Mouse (Mus musculus): Measurements from ENCODE around the gene Olfr620. TPM values are rescaled to one million over a fixed set of nuclear protein-coding genes. Genes with fewer than 3 reads are reported as not detected.

Gene Olfr620
- polyA plus RNA-seq (2014; fragmentation: Nextera tagmentation; extraction: Ambion mirVana): not detected in 2 replicates

- Histone ChIP-seq H3K4me3 (ENCODE audit: low read depth, low read length) (no peak within 1 kb of the TSS), H3K9me3 (ENCODE audit: control insufficient read depth, low read length) (no peaks in the 10 kb centered on the region), H3K4me2 (no peak within 1 kb of the TSS), H3K27me3 (replicated peaks; ENCODE audit: control insufficient read depth, insufficient read depth, low read length) (no peaks in the 10 kb centered on the region), H3K9ac (ENCODE audit: low read depth, low read length) (no peak within 1 kb of the TSS), H3K4me1 (replicated peaks; ENCODE audit: control insufficient read depth, insufficient read depth, low read length) (no peaks in the 10 kb centered on the region), H3K36me3 (ENCODE audit: control insufficient read depth, insufficient read depth, low read length) (no peaks in the 10 kb centered on the region), H3K27ac (ENCODE audit: low read depth, low read length) (no peak within 1 kb of the TSS)
- no peak for ATAC-seq (replicated peaks; ENCODE audit: low FRiP score)
- WGBS: 64% methylated on average over 2 of the region's 2 CpGs
- no peak for DNase-seq (ENCODE audit: low spot score)
Observed at GRCm38 (mm10) chr7:103612434-103612833, at the start of gene Olfr620. Gene Olfr620, minus strand, starts transcription at chr7:103612534.

DNA sequence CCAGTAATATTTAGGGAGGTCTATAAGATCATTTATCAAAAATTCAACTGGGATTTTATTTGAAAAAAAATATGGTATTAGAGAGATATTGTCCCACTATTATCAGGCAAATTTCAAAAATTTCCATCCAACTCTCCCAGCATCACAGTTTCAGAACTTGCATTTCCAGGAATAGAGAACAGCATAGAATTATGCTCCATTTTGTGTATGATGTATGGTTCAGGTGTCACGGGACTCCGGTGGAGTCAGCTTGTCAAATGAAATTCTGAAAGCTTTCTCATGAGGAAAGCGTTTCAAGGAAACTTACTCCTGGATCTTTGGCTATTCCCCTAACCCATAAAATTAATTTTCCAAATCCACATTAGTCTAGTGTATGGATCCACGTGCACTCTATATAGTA lies 31.7 kb upstream of the Olfr620 start:
- Histone ChIP-seq H3K36me3 (ENCODE audit: control insufficient read depth, insufficient read depth, low read length) (no peaks in the 10 kb centered on the region), H3K9me3 (ENCODE audit: control insufficient read depth, low read length) (no peaks in the 10 kb centered on the region), H3K4me3 (ENCODE audit: low read depth, low read length) (no peak overlapping the region), H3K4me2 (no peak overlapping the region), H3K27me3 (replicated peaks; ENCODE audit: control insufficient read depth, insufficient read depth, low read length) (no peaks in the 10 kb centered on the region), H3K9ac (ENCODE audit: low read depth, low read length) (no peak overlapping the region), H3K4me1 (replicated peaks; ENCODE audit: control insufficient read depth, insufficient read depth, low read length) (no peaks in the 10 kb centered on the region), H3K27ac (ENCODE audit: low read depth, low read length) (no peak overlapping the region)
- ATAC-seq (replicated peaks; ENCODE audit: low FRiP score): no peak
- no peak for DNase-seq (ENCODE audit: low spot score)
- WGBS: 71% methylated on average over 4 of the region's 4 CpGs

GRCm38 (mm10) chr7:103642602-103643001 lies 30.3 kb upstream of the Olfr620 start, which contains the start of gene Olfr622:
Gene Olfr622, minus strand, starts transcription at chr7:103642702.
- Histone ChIP-seq H3K9ac (ENCODE audit: low read depth, low read length) (no peak within 1 kb of the TSS), H3K27me3 (replicated peaks; ENCODE audit: control insufficient read depth, insufficient read depth, low read length) (no peaks in the 10 kb centered on the region), H3K9me3 (ENCODE audit: control insufficient read depth, low read length) (no peaks in the 10 kb centered on the region), H3K4me3 (ENCODE audit: low read depth, low read length) (no peak within 1 kb of the TSS), H3K4me2 (no peak within 1 kb of the TSS), H3K4me1 (replicated peaks; ENCODE audit: control insufficient read depth, insufficient read depth, low read length) (no peaks in the 10 kb centered on the region), H3K27ac (ENCODE audit: low read depth, low read length) (no peak within 1 kb of the TSS), H3K36me3 (ENCODE audit: control insufficient read depth, insufficient read depth, low read length) (no peaks in the 10 kb centered on the region)
- DNase-seq (ENCODE audit: low spot score) (no peak), ATAC-seq (replicated peaks; ENCODE audit: low FRiP score) (no peak)
- WGBS: 63% methylated on average over 1 of the region's 1 CpGs

- no peak overlapping the region for H3K9ac ChIP-seq (ENCODE audit: low read depth, low read length)
- DNase-seq (ENCODE audit: low spot score) (no peak), ATAC-seq (replicated peaks; ENCODE audit: low FRiP score) (no peak; the same call in 1 of the 2 replicates)
- H3K36me3 ChIP-seq (ENCODE audit: control insufficient read depth, insufficient read depth, low read length): no peaks in the 10 kb centered on the region
- H3K27ac ChIP-seq (ENCODE audit: low read depth, low read length): no peak overlapping the region
- no peaks in the 10 kb centered on the region for H3K4me1 ChIP-seq (replicated peaks; ENCODE audit: control insufficient read depth, insufficient read depth, low read length)
- no peaks in the 10 kb centered on the region for H3K9me3 ChIP-seq (ENCODE audit: control insufficient read depth, low read length)
- no peak overlapping the region for H3K4me2 ChIP-seq
- no peaks in the 10 kb centered on the region for H3K27me3 ChIP-seq (replicated peaks; ENCODE audit: control insufficient read depth, insufficient read depth, low read length)
- H3K4me3 ChIP-seq (ENCODE audit: low read depth, low read length): no peak overlapping the region
Observed at GRCm38 (mm10) chr7:103636795-103637194, 24.5 kb upstream of the Olfr620 start.

GRCm38 (mm10) chr7:103607425-103607824 lies 4.9 kb downstream of the Olfr620 start:
- no peak for ATAC-seq (replicated peaks; ENCODE audit: low FRiP score)

GRCm38 (mm10) chr7:103600275-103600674 lies 12.1 kb downstream of the Olfr620 start, which contains the start of gene Olfr619:
Gene Olfr619, plus strand, starts transcription at chr7:103600575.
- no peak within 1 kb of the TSS for H3K4me3 ChIP-seq (ENCODE audit: low read depth, low read length)
- no peaks in the 10 kb centered on the region for H3K9me3 ChIP-seq (ENCODE audit: control insufficient read depth, low read length)
- H3K27ac ChIP-seq (ENCODE audit: low read depth, low read length): no peak within 1 kb of the TSS
- H3K4me2 ChIP-seq: no peak within 1 kb of the TSS
- H3K36me3 ChIP-seq (ENCODE audit: control insufficient read depth, insufficient read depth, low read length): no peaks in the 10 kb centered on the region
- H3K9ac ChIP-seq (ENCODE audit: low read depth, low read length): no peak within 1 kb of the TSS
- H3K4me1 ChIP-seq (replicated peaks; ENCODE audit: control insufficient read depth, insufficient read depth, low read length): no peaks in the 10 kb centered on the region
- H3K27me3 ChIP-seq (replicated peaks; ENCODE audit: control insufficient read depth, insufficient read depth, low read length): no peaks in the 10 kb centered on the region
- DNase-seq (ENCODE audit: low spot score) (no peak), ATAC-seq (replicated peaks; ENCODE audit: low FRiP score) (no peak)

More at GRCm38 (mm10) chr7:103607425-103607824, 4.9 kb downstream of the Olfr620 start:
- no peak overlapping the region for H3K4me2 ChIP-seq
- H3K9ac ChIP-seq (ENCODE audit: low read depth, low read length): no peak overlapping the region
- no peak overlapping the region for H3K27ac ChIP-seq (ENCODE audit: low read depth, low read length)
- H3K4me1 ChIP-seq (replicated peaks; ENCODE audit: control insufficient read depth, insufficient read depth, low read length): no peaks in the 10 kb centered on the region
- no peaks in the 10 kb centered on the region for H3K27me3 ChIP-seq (replicated peaks; ENCODE audit: control insufficient read depth, insufficient read depth, low read length)
- no peaks in the 10 kb centered on the region for H3K9me3 ChIP-seq (ENCODE audit: control insufficient read depth, low read length)
- no peak overlapping the region for H3K4me3 ChIP-seq (ENCODE audit: low read depth, low read length)
- no peak for DNase-seq (ENCODE audit: low spot score)
- H3K36me3 ChIP-seq (ENCODE audit: control insufficient read depth, insufficient read depth, low read length): no peaks in the 10 kb centered on the region
- WGBS: 51% methylated on average over 2 of the region's 2 CpGs

GRCm38 (mm10) chr7:103589803-103590202 lies 22.5 kb downstream of the Olfr620 start, which contains the start of gene Olfr618:
Gene Olfr618, plus strand, starts transcription at chr7:103590103.
- H3K9me3 ChIP-seq (ENCODE audit: control insufficient read depth, low read length): no peaks in the 10 kb centered on the region
- no peak for ATAC-seq (replicated peaks; ENCODE audit: low FRiP score)
- 60% methylated on average over 2 of the region's 2 CpGs for WGBS

GRCm38 (mm10) chr7:103572761-103573160 lies 39.6 kb downstream of the Olfr620 start, which contains the start of gene Olfr617:
Gene Olfr617, plus strand, starts transcription at chr7:103573061.
- no peaks in the 10 kb centered on the region for H3K36me3 ChIP-seq (ENCODE audit: control insufficient read depth, insufficient read depth, low read length)
- no peaks in the 10 kb centered on the region for H3K4me1 ChIP-seq (replicated peaks; ENCODE audit: control insufficient read depth, insufficient read depth, low read length)
- H3K4me3 ChIP-seq (ENCODE audit: low read depth, low read length): no peak within 1 kb of the TSS
- WGBS: 76% methylated on average over 1 of the region's 1 CpGs
- H3K4me2 ChIP-seq: no peak within 1 kb of the TSS
- no peak for DNase-seq (ENCODE audit: low spot score)
- ATAC-seq (replicated peaks; ENCODE audit: low FRiP score): no peak
- H3K27ac ChIP-seq (ENCODE audit: low read depth, low read length): no peak within 1 kb of the TSS
- H3K27me3 ChIP-seq (replicated peaks; ENCODE audit: control insufficient read depth, insufficient read depth, low read length): no peaks in the 10 kb centered on the region
- H3K9ac ChIP-seq (ENCODE audit: low read depth, low read length): no peak within 1 kb of the TSS
- no peaks in the 10 kb centered on the region for H3K9me3 ChIP-seq (ENCODE audit: control insufficient read depth, low read length)

More at GRCm38 (mm10) chr7:103589803-103590202, 22.5 kb downstream of the Olfr620 start, which contains the start of gene Olfr618:
- Histone ChIP-seq H3K36me3 (ENCODE audit: control insufficient read depth, insufficient read depth, low read length) (no peaks in the 10 kb centered on the region), H3K9ac (ENCODE audit: low read depth, low read length) (no peak within 1 kb of the TSS), H3K4me1 (replicated peaks; ENCODE audit: control insufficient read depth, insufficient read depth, low read length) (no peaks in the 10 kb centered on the region), H3K27me3 (replicated peaks; ENCODE audit: control insufficient read depth, insufficient read depth, low read length) (no peaks in the 10 kb centered on the region), H3K4me3 (ENCODE audit: low read depth, low read length) (no peak within 1 kb of the TSS), H3K27ac (ENCODE audit: low read depth, low read length) (no peak within 1 kb of the TSS), H3K4me2 (no peak within 1 kb of the TSS)
- DNase-seq (ENCODE audit: low spot score): no peak

DNA sequence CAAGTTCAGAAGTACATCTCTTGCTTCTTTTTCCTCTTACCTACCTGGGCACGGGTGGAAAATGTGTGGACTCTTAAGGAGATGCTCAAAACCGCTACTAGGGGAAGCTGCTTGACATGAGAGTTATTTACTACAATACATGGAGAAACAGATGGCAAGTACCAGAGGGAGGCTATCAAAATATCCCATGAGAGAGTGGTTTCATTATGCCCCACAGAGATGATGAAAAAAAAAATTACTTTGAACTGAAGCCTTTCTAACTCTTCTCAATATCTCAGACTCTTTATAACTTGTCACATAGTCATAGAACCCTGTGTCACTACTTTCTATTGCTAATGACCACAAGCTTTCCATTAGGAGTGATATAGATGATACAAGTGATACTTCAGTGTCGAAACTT lies 43.3 kb downstream of the Olfr620 start, which contains the start of gene Olfr616:
Gene Olfr616, minus strand, starts transcription at position 101 of the 400 bp plus-strand sequence.
- no peaks in the 10 kb centered on the region for H3K4me1 ChIP-seq (replicated peaks; ENCODE audit: control insufficient read depth, insufficient read depth, low read length)
- 72% methylated on average over 3 of the region's 3 CpGs for WGBS
- H3K9me3 ChIP-seq (ENCODE audit: control insufficient read depth, low read length): no peaks in the 10 kb centered on the region
- H3K4me2 ChIP-seq: no peak within 1 kb of the TSS
- no peaks in the 10 kb centered on the region for H3K27me3 ChIP-seq (replicated peaks; ENCODE audit: control insufficient read depth, insufficient read depth, low read length)
- no peaks in the 10 kb centered on the region for H3K36me3 ChIP-seq (ENCODE audit: control insufficient read depth, insufficient read depth, low read length)
- H3K9ac ChIP-seq (ENCODE audit: low read depth, low read length): no peak within 1 kb of the TSS
- H3K4me3 ChIP-seq (ENCODE audit: low read depth, low read length): no peak within 1 kb of the TSS
- no peak for ATAC-seq (replicated peaks; ENCODE audit: low FRiP score)
- no peak within 1 kb of the TSS for H3K27ac ChIP-seq (ENCODE audit: low read depth, low read length)
- DNase-seq (ENCODE audit: low spot score): no peak

Data from liver, embryonic 11.5 days (tissue).